Mouse (Mus musculus) layer of hippocampus, adult 18-20 months (tissue): ENCODE results near the gene Mamstr. TPM values are rescaled to one million over a fixed set of nuclear protein-coding genes. Genes with fewer than 3 reads are reported as not detected.
"Not testable (repeated sequence)": the region's sequence is repeated elsewhere in the genome, so short reads cannot be mapped to it uniquely, and the experiment has no call there.

Source experiments
- DNase-seq, 2 experiments: peaks; one replicate each; pipeline ENCODE4 v3.0.0; 2022; ENCODE audit warnings: low spot score in 2 of 2
- total RNA-seq, 2 experiments: library from RNA; stranded (reverse); gene quantifications; 2 replicates each; pipeline ENCODE4 v1.2.3; 2021

The Mamstr gene
- total RNA-seq, 2 experiments from 2014 or later, result 1.1 to 2.3 TPM

DNA sequence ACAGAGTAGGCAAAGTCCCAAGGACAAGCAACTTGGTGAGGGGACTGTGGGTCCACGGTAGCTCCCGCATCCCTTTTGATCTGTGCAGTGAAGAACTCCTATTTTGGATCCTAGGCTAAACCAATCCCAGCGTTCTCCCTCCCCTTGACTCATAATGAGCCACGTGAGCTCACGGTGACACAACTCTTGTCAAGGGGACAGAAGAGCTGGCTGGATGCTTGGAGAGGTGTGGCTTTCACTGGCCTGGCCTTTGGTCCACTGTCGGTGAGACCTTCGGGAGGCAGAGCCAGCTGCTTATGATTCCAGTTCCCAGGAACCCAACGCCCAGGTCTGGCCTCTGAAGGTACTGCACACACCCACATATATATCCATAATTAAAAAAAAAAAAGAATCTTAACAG lies 9.6 kb downstream of the Mamstr start:
- no peak for DNase-seq

DNA sequence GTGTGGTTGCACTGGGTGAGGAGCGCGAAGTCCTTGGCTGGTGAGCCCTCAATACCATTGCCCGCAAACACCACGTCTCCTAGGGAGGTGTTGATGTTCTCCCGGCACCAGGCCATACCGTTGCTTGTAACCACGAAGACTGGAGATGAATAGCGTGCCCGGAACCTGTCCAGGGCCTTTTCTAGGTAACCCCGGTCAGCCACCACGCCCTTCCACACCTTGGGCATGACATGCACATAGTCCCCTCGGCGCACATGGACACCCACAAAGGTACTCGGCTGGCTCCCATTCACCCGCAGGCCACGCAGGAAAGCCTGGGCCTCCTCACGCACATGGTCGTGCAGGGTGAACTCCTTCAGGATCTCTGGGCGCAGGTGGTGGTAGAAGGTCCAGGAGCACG lies 10.7 kb downstream of the Mamstr start:
- DNase-seq, result not testable (repeated sequence)

DNA sequence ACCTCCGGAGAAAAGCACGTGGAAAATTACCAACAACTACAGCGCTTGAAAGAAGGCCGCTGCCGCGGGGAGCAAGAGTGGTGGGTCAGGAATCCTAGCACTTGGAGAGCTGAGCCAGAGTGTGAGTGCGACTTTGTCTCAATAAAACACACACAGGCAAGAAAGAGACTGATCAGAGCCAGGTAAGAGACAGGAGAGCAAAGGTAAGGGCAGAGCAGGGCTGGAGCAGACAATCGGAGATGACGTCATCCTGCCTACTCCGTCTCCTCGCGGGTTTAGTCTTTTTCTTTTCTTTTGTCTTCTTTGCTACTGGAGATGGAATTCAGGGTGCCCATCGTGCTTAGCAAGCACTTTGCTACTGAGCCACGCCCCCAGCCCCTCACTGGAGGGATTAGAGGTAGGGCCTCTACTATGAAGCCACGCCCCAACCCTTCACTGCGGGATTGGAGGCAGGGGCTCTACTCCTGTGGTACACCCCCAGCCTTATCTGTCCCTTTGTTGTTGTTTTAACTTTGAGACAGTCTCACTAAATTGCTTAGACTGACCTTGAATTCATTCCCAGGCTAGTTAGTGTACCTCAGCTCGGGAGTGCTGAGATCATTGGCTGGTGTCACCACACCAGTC lies 14.8 kb downstream of the Mamstr start:
- DNase-seq, result no peak

DNA sequence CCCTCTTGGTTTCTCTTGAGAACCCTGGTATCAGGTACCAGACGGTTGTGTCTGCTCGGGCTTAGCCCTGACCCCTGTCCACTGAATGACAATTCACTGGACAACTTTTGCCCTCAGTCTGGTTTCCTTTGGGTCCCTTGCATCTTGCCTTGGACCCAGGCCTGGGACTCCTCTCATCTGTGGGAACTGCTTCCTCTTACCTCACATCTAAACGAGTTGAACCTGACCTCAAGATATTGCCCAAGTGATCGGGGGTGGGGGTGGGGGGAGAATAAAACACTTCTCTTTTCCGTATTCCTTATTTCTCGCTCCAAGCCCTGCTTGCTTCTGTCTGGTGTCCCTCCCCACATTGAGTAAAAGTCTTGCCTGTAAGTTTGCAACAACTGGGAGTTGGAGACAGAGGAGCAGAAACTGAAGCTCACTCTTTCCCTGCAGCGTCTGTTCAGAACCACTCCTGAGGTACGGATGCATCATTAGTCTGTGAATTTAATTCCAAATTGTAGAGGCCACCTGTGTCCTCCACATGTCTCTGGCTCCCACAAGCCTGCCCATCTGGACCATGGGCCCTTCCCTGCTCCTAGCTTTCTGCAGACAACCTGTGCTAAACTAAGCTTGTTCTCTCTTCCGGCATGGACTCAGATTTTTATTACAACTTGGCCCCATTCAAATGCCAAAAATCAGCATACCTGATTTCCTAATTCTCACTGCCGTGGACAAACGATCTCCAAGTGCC lies 21.1 kb downstream of the Mamstr start:
- no peak for DNase-seq

DNA sequence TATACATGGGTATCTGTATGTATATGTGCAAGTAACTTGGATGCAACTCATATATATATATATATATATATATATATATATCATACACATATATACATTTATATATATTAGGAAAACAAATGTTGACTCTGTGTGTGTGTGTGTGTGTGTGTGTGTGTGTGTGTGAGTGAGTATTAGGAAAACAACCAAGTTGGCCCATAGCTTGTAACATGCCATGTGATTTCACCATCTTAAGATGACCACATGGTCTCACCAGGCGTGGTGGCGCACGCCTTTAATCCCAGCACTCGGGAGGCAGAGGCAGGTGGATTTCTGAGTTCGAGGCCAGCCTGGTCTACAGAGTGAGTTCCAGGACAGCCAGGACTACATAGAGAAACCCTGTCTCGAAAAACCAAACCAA lies 21.9 kb downstream of the Mamstr start:
- not testable (repeated sequence) for DNase-seq

DNA sequence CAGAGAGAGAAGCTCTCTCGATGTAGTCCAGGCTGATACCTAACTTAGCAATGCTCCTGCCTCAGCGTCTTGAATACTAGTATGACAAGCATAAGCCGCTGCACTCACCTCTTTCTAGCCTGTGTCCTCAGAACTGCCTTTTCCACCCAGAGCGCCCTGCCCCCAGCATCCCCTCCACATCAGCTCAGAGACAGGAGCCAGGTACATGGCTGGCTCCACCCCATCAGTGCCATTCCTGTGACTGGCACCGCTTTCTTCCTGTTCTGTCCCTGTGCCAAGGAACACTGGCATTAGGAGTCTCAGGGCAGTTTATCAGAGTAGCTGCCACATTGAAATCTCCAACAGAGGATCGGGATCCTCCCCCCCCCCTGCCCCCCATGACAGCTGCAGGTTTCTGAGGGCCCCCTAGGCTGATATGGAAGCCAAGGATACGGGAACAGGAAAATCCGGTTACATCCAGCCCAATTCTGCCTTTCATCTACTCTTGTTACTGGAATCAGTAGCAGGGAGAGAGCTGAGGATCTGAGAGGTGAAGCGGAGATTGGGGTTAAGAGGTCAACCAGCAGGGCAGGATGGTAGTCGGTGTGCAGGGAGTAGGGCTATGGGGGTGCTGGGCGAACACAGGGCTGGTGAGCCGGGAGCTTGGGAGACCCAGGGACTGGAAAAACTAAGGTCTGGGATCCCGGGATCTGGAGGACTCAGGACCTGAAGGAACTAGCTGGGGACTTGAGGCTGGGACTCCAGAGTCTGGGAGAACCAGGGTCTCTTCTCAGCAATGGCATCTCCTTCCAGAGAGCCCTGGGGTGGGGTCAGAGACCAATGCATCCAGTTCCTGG lies 25.7 kb downstream of the Mamstr start:
- DNase-seq, result no peak

DNA sequence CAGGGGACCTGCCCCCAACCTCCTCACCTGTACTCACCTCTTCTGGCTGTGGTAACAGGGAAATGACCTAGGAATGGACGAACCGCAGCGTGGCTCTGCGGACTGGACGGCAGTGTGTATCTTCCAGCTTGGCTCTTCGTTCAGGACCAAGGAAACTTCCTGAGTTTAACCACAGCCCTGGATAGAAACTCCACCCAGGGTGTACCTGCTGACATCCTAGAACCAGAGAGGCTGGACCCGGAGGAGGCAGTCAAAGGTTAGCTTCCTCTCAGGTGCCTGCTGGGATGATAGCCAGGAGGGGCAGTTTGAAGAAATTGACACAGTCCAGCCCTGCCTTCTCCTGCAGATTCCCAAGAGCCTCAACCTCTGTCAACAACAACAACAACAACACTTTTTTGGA lies 26.4 kb downstream of the Mamstr start, which contains the start of gene Fut2:
Gene Fut2, minus strand, starts transcription at position 234 of the 400 bp plus-strand sequence.
- DNase-seq, result no peak

DNA sequence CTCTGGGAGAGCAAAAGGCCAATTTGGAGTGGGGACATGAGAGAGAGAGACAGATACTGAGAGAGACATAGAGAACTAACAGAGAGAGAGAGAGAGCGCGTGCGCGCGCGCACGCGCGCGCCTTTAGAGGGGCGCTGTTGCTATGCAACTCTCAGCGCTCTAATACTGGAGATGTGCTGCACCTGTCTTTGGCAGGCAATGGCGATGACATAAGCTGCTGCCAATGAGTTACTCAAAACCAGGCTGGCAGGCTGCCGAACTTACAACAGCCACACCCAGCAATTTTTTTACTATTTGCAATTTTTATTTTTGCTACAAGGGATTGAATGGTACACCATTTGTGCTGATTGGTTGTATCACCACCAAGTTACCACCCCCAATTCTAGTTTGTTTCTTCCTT lies 28.0 kb downstream of the Mamstr start:
- DNase-seq, result peak in 1 of 2 experiments; percentile 67

DNA sequence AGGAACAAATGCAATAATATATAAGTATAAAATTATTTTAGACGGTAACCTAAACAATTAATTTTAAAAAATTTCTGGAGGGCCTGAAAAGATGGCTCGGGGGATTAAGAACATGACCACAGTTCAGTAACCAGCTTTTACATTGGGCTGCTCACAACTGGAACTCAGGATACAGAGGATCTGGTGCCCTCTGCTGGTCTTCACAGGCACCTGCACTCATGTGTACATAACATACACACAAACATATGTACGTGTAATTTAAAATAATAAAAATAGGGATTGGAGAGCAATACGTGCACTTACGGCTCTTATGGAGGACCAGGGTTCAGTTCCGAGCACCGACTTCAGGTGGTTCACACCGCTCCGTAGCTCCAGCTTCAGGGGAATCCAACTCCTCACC lies 29.1 kb downstream of the Mamstr start:
- DNase-seq, result no peak

DNA sequence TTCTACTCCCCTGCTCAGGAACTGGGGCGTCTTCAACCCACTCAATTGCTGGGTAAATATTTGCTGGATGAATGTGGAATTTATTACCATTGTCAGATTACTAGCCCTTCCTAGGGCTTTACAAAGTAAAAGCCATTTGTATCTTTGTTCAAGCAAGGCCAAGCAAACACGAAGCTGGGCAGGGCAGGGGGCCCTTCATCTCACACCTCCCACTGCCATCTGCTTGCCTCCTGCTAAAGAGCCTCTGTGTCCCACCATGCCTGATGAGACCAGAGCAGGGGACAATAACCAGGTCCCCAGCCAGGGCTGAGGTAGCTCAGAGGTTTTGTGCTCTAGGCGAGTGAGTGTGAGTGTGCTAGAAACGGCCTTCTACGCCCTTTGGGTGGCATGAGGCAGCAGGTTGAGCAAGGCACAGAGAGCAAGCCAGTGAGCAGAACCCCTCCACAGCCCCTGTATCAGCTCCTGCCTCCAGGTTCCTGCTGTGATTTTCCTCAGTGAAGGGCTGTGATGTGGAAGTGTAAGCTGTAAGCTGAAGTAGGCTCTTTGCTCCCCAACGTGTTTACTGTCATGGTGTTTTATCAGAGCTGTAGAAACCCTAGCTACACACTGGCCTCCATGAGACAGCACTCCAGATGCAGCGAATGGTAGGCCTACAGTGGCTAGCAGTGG lies 38.0 kb downstream of the Mamstr start:
- no peak for DNase-seq

DNA sequence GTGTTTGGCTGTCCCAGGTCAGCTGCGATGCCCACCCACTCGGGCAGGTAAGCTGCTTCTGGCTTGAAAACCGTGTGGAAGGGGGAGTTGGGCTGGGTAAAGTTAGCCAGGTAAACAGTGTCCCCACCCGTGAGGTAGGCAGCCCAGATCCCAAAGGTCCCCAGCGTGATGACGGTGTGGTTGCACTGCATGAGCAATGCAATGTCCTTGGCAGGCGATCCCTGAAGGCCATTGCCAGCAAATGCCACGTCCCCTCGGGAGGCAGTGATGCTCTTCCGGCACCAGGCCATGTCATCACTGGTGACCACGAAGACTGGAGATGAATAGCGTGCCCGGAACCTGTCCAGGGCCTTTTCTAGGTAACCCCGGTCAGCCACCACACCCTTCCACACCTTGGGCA lies 38.7 kb downstream of the Mamstr start:
- no peak for DNase-seq

DNA sequence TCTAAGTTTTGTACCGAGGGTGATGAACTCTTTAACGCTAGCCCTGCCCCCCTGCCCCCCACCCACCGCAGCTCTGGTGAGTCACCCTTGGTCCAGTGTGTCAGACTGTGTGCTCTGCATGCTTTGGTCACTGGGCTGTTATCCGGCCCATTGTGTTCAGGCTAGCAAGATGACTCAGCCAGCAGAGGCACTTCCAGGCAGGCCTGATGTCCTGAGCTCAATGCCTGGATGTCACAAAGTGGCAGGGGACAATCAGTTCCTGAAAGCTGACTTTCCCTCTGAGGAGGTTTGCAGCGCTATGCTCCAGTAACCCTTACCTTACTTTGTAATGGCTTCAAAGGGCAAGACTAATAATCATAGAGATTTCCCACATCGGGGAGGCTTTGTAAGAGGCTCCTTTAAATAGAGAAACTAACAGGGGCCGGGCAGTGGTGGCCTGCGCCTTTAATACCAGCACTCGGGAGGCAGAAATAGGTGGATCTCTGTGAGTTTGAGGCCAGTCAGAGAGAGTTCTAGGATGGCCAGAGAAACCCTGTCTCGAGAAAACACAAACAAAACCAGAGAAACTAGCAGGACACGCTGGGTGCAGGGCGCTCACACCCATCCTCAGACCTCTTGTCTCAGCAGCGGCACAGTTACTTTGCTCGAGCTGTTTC lies 40.3 kb downstream of the Mamstr start:
- no peak for DNase-seq

DNA sequence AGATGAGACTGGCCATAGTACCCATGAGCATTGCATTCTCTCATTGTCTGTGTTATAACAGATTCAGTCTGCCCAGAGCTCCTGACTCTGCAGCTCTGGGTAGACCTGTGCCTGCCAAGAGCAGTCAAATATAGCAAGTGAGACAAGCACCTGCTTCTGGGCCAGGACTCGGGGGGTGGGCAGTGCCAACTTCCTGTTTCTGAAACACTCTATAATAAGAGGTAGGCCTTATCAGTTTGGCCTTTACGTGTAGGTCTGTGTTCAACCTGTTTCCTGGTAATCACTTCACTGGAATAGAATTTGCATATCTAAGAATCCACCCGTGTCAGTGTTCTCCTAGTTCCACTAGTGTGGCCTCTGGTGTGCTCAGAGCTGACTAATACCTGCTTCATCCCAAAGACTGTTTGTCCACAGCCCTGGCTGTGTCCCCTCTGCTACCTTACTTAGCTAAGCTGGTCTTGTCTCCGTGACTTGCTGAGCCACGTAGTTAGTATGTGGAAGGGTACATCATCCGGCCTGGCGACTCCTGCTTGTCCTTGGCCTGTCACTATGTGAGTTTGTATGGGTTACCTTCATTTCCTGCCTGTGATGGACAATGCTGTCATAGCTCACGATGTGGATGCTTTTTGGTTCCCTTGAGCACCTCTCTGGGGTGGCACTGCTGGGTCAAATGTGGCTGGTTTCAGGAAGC lies 41.4 kb downstream of the Mamstr start:
- DNase-seq, result no peak

DNA sequence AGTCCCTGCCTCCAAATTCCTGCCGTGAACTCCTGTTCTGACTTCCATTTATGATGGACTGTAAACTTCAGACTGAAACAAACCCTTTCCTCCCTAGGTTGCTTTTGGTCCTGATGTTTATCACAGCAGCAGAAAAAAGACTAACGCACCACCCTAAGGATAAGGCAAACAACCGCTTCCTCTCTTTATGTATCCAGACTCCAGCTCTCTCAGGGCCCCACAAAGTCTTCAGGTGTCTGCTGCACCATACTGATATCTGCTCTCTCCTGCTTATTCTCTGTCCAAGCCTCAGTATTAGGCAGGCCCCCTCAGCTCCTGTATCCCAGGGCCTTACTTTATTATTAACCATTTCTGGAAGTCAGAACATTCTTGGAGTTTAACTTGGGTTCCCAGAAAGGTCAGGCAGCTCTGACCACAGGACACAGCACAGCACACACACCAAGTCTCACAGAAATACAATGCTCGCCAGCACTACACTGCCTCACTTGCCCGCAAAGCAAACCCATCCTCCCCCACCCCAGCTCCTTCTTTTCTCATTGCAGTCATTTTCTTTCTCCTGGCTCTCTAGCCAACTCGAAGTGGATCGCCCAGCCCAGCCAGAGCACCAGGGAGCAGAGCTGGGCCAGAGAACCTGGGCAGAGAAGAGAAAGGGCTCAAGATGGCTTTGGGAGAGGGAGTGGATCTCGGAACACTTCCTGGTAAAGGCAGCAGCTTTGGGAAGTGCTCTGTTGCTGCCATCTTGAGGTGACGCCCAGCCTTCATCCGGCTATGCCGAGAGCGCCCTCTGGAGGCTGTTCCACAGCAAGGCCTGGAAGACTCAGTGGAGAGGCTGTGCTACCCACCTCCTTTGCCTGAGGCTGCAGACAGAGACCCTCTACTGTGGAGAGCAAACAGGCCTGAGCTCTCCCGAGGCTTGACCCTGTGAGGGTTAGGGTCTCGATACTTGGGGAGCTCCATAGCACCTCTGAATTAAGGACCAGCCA lies 42.7 kb downstream of the Mamstr start:
- DNase-seq, result peak; percentile 80 to 90

DNA sequence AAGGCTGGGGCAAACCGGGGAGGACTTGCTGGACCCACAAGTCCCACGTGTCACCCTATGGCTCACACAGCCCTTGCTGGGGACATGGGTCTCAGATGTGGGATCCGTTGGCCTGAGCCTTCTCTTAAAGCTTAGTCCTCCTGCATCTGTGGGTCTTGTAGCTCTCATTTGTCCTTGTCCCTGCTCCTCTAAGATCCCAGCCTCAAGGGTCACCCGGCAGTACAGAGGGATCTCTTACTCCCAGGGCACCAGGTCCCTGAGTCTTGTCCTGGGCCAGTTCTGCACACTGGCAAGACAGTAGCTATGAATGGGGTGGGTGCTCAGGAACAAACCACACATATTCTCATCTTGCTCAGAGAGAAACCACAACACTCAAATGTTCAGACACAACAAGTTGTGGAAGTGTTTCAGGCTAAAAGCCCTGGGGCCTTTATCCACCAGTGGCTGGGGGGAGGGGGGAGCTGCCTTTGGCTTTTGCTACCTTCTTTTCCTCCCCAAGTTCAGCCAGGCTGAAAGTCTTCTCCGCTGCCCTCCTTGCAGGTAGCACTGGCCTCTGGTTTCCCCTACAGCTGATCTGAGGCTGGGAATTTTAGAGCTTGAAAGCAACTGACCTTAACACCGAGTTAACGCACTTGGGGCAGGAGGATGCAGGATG lies 43.7 kb downstream of the Mamstr start, which contains the start of gene Ntn5:
Gene Ntn5, plus strand, starts transcription at position 627 of the 655 bp plus-strand sequence.
- no peak for DNase-seq

DNA sequence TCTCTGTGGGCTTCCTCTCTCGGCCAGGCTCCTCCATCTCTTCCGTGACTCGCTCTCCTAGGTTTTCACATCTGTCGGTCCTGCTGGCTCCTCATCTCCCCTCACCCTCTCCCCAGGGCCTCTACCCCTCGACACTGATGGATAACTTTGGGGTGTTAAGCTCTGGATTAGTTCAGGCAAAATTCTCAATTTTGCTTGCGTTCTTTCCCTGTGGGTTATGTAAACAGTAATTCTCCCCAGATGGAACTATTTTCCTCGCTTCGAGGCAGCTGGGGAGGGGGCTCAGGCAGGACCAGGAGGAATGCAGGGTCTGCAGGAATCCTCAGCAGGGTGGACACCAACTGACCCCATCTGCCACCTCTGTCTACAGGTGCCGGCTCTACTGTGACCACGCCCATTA lies 46.0 kb downstream of the Mamstr start:
- DNase-seq, result no peak

DNA sequence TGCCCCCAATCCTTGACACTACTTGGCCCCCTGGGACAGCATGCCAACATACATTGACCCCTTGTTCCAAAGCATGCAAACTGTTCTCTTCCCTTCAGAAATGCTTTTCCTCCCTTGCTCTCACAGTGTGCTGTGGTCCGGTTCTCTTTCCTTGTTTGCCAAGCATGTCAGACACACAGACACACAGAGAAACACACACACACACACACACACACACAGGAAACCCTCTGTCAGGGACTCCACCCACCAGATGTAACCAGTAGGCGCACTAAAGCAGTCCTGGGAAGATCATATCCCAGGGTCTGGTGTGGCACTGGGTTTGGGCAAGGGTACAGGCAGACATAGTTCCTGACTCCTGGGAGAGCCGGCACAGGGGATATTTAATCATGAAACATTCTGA lies 47.1 kb downstream of the Mamstr start:
- DNase-seq, result no peak

DNA sequence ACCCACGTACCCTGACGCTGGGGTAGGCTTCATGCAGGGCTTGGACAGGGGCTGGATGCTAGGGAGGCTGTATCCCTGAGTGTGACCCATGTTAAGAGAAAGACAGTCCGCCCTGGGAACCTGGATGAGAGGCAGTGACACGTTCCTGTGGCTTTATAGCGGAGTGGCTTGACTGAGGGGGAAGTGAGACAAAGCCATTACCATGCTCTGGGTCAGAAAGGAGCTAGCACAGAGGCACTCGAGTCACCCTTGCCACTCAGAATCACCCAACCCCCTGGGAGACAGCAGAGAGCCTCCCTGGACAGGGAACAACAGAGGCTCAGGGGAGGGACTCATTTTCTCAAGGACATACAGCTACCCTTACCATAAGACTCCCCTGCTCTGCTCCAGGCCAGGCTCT lies 49.3 kb downstream of the Mamstr start:
- no peak for DNase-seq

DNA sequence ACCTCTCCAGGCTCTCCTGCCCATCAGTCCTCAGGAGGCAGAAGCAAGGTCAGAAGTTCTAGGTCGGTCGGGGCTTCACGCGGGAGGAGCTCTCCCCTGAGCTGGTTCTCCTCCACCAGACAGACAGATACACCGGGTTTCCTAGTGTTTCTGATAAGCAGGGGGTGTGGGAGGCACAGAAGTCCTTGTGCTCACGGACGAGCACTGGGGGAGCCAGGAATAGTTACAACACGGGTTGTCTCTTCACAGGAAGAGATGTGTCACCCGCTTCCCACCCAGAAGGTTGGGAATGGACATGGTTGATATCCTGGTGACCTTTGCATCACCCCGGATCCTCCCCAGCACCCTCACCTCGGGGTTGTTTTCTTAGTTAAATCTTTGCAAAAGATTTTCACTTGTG lies 50.0 kb downstream of the Mamstr start:
- no peak for DNase-seq
